Mouse (Mus musculus): ENCODE measurements around the gene Usb1. TPM values are rescaled to one million over a fixed set of nuclear protein-coding genes. Genes with fewer than 3 reads are reported as not detected.
A peak's percentile ranks its signal among the peaks of the same experiment; 100 is the strongest.

Gene Usb1
- polyA plus RNA-seq, 1 experiment from 2014 or later, result 42.2 TPM

DNA sequence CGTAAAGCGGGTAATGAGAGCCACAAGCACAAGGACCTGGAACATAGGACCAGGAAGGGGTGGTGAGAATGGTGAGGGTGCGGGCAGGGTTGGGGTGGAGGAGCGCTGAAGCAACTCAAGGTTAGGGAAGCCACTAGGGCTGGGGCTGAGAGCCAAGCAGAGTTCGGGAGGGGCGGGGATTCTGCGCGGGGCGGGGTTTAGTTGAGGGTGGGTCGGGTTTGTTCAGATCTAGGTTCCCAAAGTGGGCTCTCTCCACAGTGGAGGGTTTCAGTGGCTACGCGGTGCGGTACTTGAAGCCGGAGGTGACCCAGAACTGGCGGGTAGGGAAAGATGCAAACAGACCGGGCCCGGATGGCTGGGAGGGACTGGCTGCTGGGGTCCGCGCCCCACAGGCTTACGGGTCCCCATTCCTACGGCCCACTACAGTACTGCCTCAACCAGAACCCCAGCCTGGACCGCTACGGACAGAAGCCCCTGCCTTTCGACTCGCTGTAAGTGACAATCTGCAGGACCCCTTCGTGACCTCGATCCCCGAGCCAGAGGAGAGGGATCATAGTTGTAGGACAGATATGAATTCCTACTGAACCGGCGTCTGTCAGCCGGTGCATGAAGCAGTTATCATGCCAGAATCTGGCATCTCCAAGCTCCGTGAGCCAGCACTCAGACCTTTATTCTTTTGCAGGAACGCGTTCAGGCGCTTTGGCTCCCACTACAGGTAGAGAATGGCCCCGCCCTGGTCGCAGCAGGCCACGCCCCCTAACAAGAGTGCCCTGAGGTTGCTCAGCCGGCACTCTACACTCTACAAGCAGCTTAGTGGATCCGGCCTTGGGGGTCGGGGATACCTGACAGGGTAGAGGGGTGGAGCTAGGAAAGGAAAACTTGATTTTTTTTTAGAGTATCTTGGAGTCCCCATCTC, 11.6 kb upstream of the Usb1 start:
- H3K36me3 ChIP-seq (replicated peaks), result peaks cover 19% of the 10 kb centered on the region
- peaks cover 38% of the 10 kb centered on the region for H3K27me3 ChIP-seq (replicated peaks; ENCODE audit: low read depth, poor library complexity, severe bottlenecking)
- peaks cover 22% of the 10 kb centered on the region for H3K4me1 ChIP-seq
- peaks cover 5% of the 10 kb centered on the region; the same call in 1 of the 2 replicates for H3K9me3 ChIP-seq
- peak; percentile 74 for DNase-seq (ENCODE audit: low spot score)
- H3K4me3 ChIP-seq, result peak overlapping the region; percentile 58
- no peak overlapping the region; the same call in 1 of the 2 replicates for H3K27ac ChIP-seq (replicated peaks)
- WGBS, result 2% methylated on average over 41 of the region's 41 CpGs

DNA sequence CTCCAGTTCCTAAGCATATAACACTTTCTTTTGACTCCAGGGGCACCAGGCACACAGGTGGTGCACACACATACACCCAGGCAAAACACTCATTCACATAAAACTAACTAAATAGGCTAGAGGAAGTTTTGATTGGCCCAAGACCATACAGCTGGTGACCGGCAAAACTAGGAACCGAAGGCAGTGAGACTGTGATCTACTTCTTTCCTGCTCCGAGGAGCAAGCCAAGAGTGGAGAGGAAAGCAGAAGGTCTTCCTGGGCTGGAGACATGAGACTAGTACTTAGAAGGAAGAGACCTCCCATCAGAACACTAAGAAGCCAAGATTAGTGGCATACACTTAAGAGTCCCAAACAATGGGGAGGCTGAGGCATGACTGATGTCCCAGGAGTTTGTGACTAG, 8.9 kb upstream of the Usb1 start:
- WGBS, result 93% methylated on average over 3 of the region's 3 CpGs
- H3K36me3 ChIP-seq (replicated peaks), result peaks cover 47% of the 10 kb centered on the region

GRCm38 (mm10) chr8:95324646-95325045, 7.4 kb upstream of the Usb1 start:
- Histone ChIP-seq H3K9me3 (no peaks in the 10 kb centered on the region), H3K4me1 (peaks cover 26% of the 10 kb centered on the region), H3K27ac (replicated peaks) (no peak overlapping the region), H3K27me3 (replicated peaks; ENCODE audit: low read depth, poor library complexity, severe bottlenecking) (peaks cover 22% of the 10 kb centered on the region), H3K4me3 (no peak overlapping the region), H3K36me3 (replicated peaks) (peaks cover 61% of the 10 kb centered on the region)
- 46% methylated on average over 5 of the region's 5 CpGs for WGBS
- DNase-seq (ENCODE audit: low spot score), result no peak

More for the DNA sequence above, 8.9 kb upstream of the Usb1 start:
- H3K27ac ChIP-seq (replicated peaks), result no peak overlapping the region
- H3K4me3 ChIP-seq, result no peak overlapping the region
- peaks cover under 1% of the 10 kb centered on the region; the same call in 1 of the 2 replicates for H3K9me3 ChIP-seq
- H3K27me3 ChIP-seq (replicated peaks; ENCODE audit: low read depth, poor library complexity, severe bottlenecking), result peaks cover 37% of the 10 kb centered on the region
- H3K4me1 ChIP-seq, result peaks cover 22% of the 10 kb centered on the region
- no peak for DNase-seq (ENCODE audit: low spot score)

DNA sequence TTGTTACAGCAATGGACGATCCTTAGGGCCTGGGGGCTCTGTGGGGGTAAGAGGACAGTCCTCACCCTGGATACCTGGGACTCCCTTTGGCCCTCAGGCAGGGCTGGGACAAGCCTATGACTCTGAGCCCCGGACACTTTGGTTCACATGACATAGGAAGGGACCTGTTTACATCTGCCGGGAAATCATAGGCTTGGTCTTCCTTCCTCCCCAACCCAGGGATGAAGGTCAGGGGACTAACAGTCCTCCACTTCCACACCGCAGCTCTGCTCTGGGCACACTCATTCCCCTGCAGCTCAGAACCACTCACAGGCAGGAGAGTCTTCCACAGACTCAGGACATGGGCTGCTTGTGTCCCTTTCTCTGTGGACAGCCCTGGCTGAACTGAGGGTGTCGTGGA, 5.3 kb upstream of the Usb1 start:
- H3K36me3 ChIP-seq (replicated peaks), result peaks cover 65% of the 10 kb centered on the region
- WGBS, result 91% methylated on average over 5 of the region's 5 CpGs

DNA sequence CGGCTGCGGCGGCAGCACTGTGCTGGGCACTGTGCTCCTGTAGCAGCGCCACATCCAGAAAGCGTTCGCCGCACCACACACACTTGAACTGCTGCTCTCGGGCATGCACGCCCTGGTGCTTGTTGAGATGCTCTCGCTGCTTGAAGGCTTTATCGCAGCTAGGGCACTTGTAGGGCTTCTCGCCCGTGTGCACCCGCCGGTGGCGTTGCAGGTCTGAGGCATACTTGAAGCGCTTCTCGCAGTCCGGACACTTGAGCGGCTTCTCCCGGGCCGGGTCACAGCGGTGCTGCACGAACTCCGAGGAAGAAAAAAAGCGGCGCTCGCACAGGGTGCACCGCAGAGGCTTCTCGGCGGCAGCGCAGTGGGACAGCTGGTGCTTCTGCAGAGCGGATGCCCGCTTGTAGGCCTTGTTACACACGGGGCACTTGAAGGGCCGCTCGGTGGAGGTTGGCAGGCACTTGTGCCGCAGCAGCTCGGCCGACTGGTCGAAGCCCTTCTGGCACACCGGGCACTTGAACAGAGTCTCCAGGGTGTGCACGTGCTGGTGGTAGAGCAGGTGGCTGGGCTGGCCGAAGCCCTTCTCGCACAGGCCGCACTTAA, 4.1 kb upstream of the Usb1 start:
- no peak for DNase-seq (ENCODE audit: low spot score)
- Histone ChIP-seq H3K27me3 (replicated peaks; ENCODE audit: low read depth, poor library complexity, severe bottlenecking) (no peaks in the 10 kb centered on the region), H3K4me1 (peaks cover 31% of the 10 kb centered on the region), H3K36me3 (replicated peaks) (peaks cover 65% of the 10 kb centered on the region), H3K9me3 (no peaks in the 10 kb centered on the region), H3K27ac (replicated peaks) (no peak overlapping the region), H3K4me3 (no peak overlapping the region)
- 86% methylated on average over 46 of the region's 46 CpGs for WGBS

More for the DNA sequence above, 5.3 kb upstream of the Usb1 start:
- peaks cover 27% of the 10 kb centered on the region for H3K4me1 ChIP-seq
- no peak for DNase-seq (ENCODE audit: low spot score)
- H3K4me3 ChIP-seq, result no peak overlapping the region
- H3K27ac ChIP-seq (replicated peaks), result no peak overlapping the region
- H3K9me3 ChIP-seq, result no peaks in the 10 kb centered on the region
- H3K27me3 ChIP-seq (replicated peaks; ENCODE audit: low read depth, poor library complexity, severe bottlenecking), result peaks cover 2% of the 10 kb centered on the region; the same call in 1 of the 2 replicates

GRCm38 (mm10) chr8:95330367-95330766, 1.7 kb upstream of the Usb1 start:
- Histone ChIP-seq H3K4me1 (peaks cover 28% of the 10 kb centered on the region), H3K4me3 (peak overlapping the region; percentile 92), H3K27ac (replicated peaks) (no peak overlapping the region), H3K27me3 (replicated peaks; ENCODE audit: low read depth, poor library complexity, severe bottlenecking) (no peaks in the 10 kb centered on the region), H3K9me3 (no peaks in the 10 kb centered on the region), H3K36me3 (replicated peaks) (peaks cover 64% of the 10 kb centered on the region)
- 82% methylated on average over 1 of the region's 1 CpGs for WGBS
- DNase-seq (ENCODE audit: low spot score), result no peak

GRCm38 (mm10) chr8:95331156-95331719, 846 bp upstream of the Usb1 start:
- no peak for DNase-seq (ENCODE audit: low spot score)
- peaks cover 55% of the 10 kb centered on the region for H3K36me3 ChIP-seq (replicated peaks)
- under 1% methylated on average over 38 of the region's 38 CpGs for WGBS
- H3K27me3 ChIP-seq (replicated peaks; ENCODE audit: low read depth, poor library complexity, severe bottlenecking), result no peaks in the 10 kb centered on the region
- no peaks in the 10 kb centered on the region for H3K9me3 ChIP-seq
- peak overlapping the region; percentile 97 for H3K27ac ChIP-seq (replicated peaks)
- H3K4me1 ChIP-seq, result peaks cover 26% of the 10 kb centered on the region
- peak overlapping the region; percentile 92 for H3K4me3 ChIP-seq

- H3K4me1 ChIP-seq, result peaks cover 26% of the 10 kb centered on the region
- peak overlapping the region; percentile 92 for H3K4me3 ChIP-seq
- no peaks in the 10 kb centered on the region for H3K27me3 ChIP-seq (replicated peaks; ENCODE audit: low read depth, poor library complexity, severe bottlenecking)
- DNase-seq (ENCODE audit: low spot score), result no peak
- WGBS, result 31% methylated on average over 21 of the region's 21 CpGs
- no peaks in the 10 kb centered on the region for H3K9me3 ChIP-seq
- H3K27ac ChIP-seq (replicated peaks), result peak overlapping the region; percentile 97
- peaks cover 46% of the 10 kb centered on the region for H3K36me3 ChIP-seq (replicated peaks)
These were observed 534 bp downstream of the Usb1 start for GRCm38 (mm10) chr8:95332437-95333199.

- H3K4me3 ChIP-seq, result no peak overlapping the region
- no peaks in the 10 kb centered on the region for H3K27me3 ChIP-seq (replicated peaks; ENCODE audit: low read depth, poor library complexity, severe bottlenecking)
- H3K36me3 ChIP-seq (replicated peaks), result peaks cover 50% of the 10 kb centered on the region
- DNase-seq (ENCODE audit: low spot score), result no peak
- H3K9me3 ChIP-seq, result no peaks in the 10 kb centered on the region
- H3K4me1 ChIP-seq, result peaks cover 12% of the 10 kb centered on the region
- H3K27ac ChIP-seq (replicated peaks), result no peak overlapping the region
- 94% methylated on average over 1 of the region's 1 CpGs for WGBS
These were observed 3.6 kb downstream of the Usb1 start for GRCm38 (mm10) chr8:95335706-95336105.

- no peak overlapping the region for H3K27ac ChIP-seq (replicated peaks)
- peaks cover 6% of the 10 kb centered on the region for H3K4me1 ChIP-seq
These were observed 4.3 kb downstream of the Usb1 start for GRCm38 (mm10) chr8:95336363-95336762.

DNA sequence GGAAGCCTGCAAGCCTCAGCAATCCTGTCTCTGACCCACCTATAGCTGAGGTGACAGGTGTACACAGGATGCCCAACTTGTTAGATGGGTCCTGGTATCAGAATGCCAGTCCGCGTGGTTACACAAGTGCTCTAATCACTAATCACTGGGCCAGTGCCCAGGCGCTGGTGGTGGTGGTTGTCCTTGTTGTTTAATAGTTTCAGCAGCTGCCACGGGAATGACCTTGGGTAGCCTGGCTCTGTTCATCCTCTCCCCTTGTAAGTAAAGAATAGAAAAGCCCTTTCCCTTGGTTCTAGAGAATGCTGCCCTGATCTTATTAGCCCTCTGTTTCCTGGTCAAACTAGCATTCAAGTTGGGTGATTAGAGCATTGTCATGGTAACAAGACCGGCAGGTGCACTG, 9.6 kb downstream of the Usb1 start:
- Histone ChIP-seq H3K9me3 (no peaks in the 10 kb centered on the region), H3K27ac (replicated peaks) (no peak overlapping the region), H3K27me3 (replicated peaks; ENCODE audit: low read depth, poor library complexity, severe bottlenecking) (no peaks in the 10 kb centered on the region), H3K36me3 (replicated peaks) (peaks cover 64% of the 10 kb centered on the region), H3K4me3 (no peak overlapping the region), H3K4me1 (no peaks in the 10 kb centered on the region; the same call in 1 of the 2 replicates)
- DNase-seq (ENCODE audit: low spot score), result no peak
- WGBS, result 68% methylated on average over 5 of the region's 5 CpGs

More at GRCm38 (mm10) chr8:95336363-95336762, 4.3 kb downstream of the Usb1 start:
- no peaks in the 10 kb centered on the region for H3K27me3 ChIP-seq (replicated peaks; ENCODE audit: low read depth, poor library complexity, severe bottlenecking)
- DNase-seq (ENCODE audit: low spot score), result no peak
- H3K9me3 ChIP-seq, result no peaks in the 10 kb centered on the region
- H3K36me3 ChIP-seq (replicated peaks), result peaks cover 51% of the 10 kb centered on the region
- H3K4me3 ChIP-seq, result no peak overlapping the region

GRCm38 (mm10) chr8:95344668-95345067, 12.6 kb downstream of the Usb1 start:
- H3K27ac ChIP-seq (replicated peaks), result no peak overlapping the region
- no peak overlapping the region for H3K4me3 ChIP-seq
- peaks cover 4% of the 10 kb centered on the region; the same call in 1 of the 2 replicates for H3K4me1 ChIP-seq
- 75% methylated on average over 6 of the region's 6 CpGs for WGBS
- H3K27me3 ChIP-seq (replicated peaks; ENCODE audit: low read depth, poor library complexity, severe bottlenecking), result peaks cover 6% of the 10 kb centered on the region
- H3K36me3 ChIP-seq (replicated peaks), result peaks cover 41% of the 10 kb centered on the region
- DNase-seq (ENCODE audit: low spot score), result no peak
- H3K9me3 ChIP-seq, result no peaks in the 10 kb centered on the region
